Mouse (Mus musculus): ENCODE results near the gene Cfl1. TPM values are rescaled to one million over a fixed set of nuclear protein-coding genes. Genes with fewer than 3 reads are reported as not detected.

Cfl1 gene
- polyA plus RNA-seq, 2 experiments from 2014 or later = 2,749 to 2,812 TPM

- peak; percentile 89 for ATAC-seq
Measured at GRCm38 (mm10) chr19:5532520-5532919, 42.3 kb downstream of the Cfl1 start.

GRCm38 (mm10) chr19:5538786-5539185, 48.5 kb downstream of the Cfl1 start:
- ATAC-seq = no peak

GRCm38 (mm10) chr19:5543362-5543761, 53.1 kb downstream of the Cfl1 start:
- no peak for ATAC-seq

- no peak for ATAC-seq
Measured at GRCm38 (mm10) chr19:5544031-5544430, 53.8 kb downstream of the Cfl1 start.

Other genes with a start within 250 kb of the Cfl1 start
- 10 to 100 TPM; 15.7 to 16.3 TPM for gene Pacs1, start 217.3 kb upstream of the Cfl1 start, polyA plus RNA-seq (2017; shearing (Covaris generic))
- gene Sf3b2, start 195.0 kb upstream of the Cfl1 start, polyA plus RNA-seq (2017; shearing (Covaris generic)) = 100 to 1,000 TPM; 299 to 359 TPM
- gene Gal3st3, start 192.1 kb upstream of the Cfl1 start, polyA plus RNA-seq (2017; shearing (Covaris generic)) = under 1 TPM in 1 of 2 experiments, not detected in 1; 0.13 TPM
- gene Catsper1, start 154.7 kb upstream of the Cfl1 start, polyA plus RNA-seq (2017; shearing (Covaris generic)) = not detected
- gene Cst6, start 140.9 kb upstream of the Cfl1 start, polyA plus RNA-seq (2017; shearing (Covaris generic)) = 1 to 10 TPM; 7.8 to 7.9 TPM
- 10 to 100 TPM; 43.7 to 51.9 TPM for gene Eif1ad, start 123.7 kb upstream of the Cfl1 start, polyA plus RNA-seq (2017; shearing (Covaris generic))
- 100 to 1,000 TPM; 291 to 328 TPM for gene Banf1, start 123.3 kb upstream of the Cfl1 start, polyA plus RNA-seq (2017; shearing (Covaris generic))
- gene Sart1, start 101.8 kb upstream of the Cfl1 start, polyA plus RNA-seq (2017; shearing (Covaris generic)) = 10 to 100 TPM; 16.7 to 34.3 TPM
- not detected for gene Tsga10ip, start 87.9 kb upstream of the Cfl1 start, polyA plus RNA-seq (2017; shearing (Covaris generic))
- 10 to 100 TPM; 50.3 to 53.6 TPM for gene Drap1, start 65.5 kb upstream of the Cfl1 start, polyA plus RNA-seq (2017; shearing (Covaris generic))
- gene AI837181, start 65.3 kb upstream of the Cfl1 start, polyA plus RNA-seq (2017; shearing (Covaris generic)) = 10 to 100 TPM; 17.6 to 18.6 TPM
- not detected for gene Fosl1, start 42.9 kb upstream of the Cfl1 start, polyA plus RNA-seq (2017; shearing (Covaris generic))
- gene Ccdc85b, start 32.6 kb upstream of the Cfl1 start, polyA plus RNA-seq (2017; shearing (Covaris generic)) = 1 to 10 TPM; 1.1 to 1.2 TPM
- gene Fibp, start 29.8 kb upstream of the Cfl1 start, polyA plus RNA-seq (2017; shearing (Covaris generic)) = 10 to 100 TPM; 65.0 to 84.0 TPM
- 100 to 1,000 TPM; 175 to 215 TPM for gene Ctsw, start 21.9 kb upstream of the Cfl1 start, polyA plus RNA-seq (2017; shearing (Covaris generic))
- gene Efemp2, start 16.5 kb upstream of the Cfl1 start, polyA plus RNA-seq (2017; shearing (Covaris generic)) = 1 to 10 TPM; 1.5 to 1.9 TPM
- gene Mus81, start 2.1 kb upstream of the Cfl1 start, polyA plus RNA-seq (2017; shearing (Covaris generic)) = 10 to 100 TPM; 34.3 to 39.7 TPM
- gene 1700020D05Rik, start 13.3 kb downstream of the Cfl1 start, polyA plus RNA-seq (2017; shearing (Covaris generic)) = under 1 TPM; 0.33 to 0.51 TPM
- gene Snx32, start 20.1 kb downstream of the Cfl1 start, polyA plus RNA-seq (2017; shearing (Covaris generic)) = 10 to 100 TPM; 16.3 to 18.4 TPM
- not detected for gene Ovol1, start 70.2 kb downstream of the Cfl1 start, polyA plus RNA-seq (2017; shearing (Covaris generic))
- 1 to 10 TPM; 5.1 to 8.6 TPM for gene Ap5b1, start 77.6 kb downstream of the Cfl1 start, polyA plus RNA-seq (2017; shearing (Covaris generic))
- 10 to 100 TPM; 65.1 to 70.2 TPM for gene Rnaseh2c, start 111.4 kb downstream of the Cfl1 start, polyA plus RNA-seq (2017; shearing (Covaris generic))
- gene Kat5, start 119.8 kb downstream of the Cfl1 start, polyA plus RNA-seq (2017; shearing (Covaris generic)) = 10 to 100 TPM; 21.9 to 37.3 TPM
- 100 to 1,000 TPM in 1 of 2 experiments, 10 to 100 TPM in 1; 96.1 to 107 TPM for gene Rela, start 147.0 kb downstream of the Cfl1 start, polyA plus RNA-seq (2017; shearing (Covaris generic))
- gene Sipa1, start 173.3 kb downstream of the Cfl1 start, polyA plus RNA-seq (2017; shearing (Covaris generic)) = 10 to 100 TPM; 22.3 to 22.4 TPM
- 1 to 10 TPM; 7.8 to 9.2 TPM for gene Map3k11, start 198.3 kb downstream of the Cfl1 start, polyA plus RNA-seq (2017; shearing (Covaris generic))
- 10 to 100 TPM; 20.6 to 21.7 TPM for gene Pcnx3, start 198.5 kb downstream of the Cfl1 start, polyA plus RNA-seq (2017; shearing (Covaris generic))
- 1 to 10 TPM; 1.5 to 2.8 TPM for gene Kcnk7, start 213.9 kb downstream of the Cfl1 start, polyA plus RNA-seq (2017; shearing (Covaris generic))
- 10 to 100 TPM; 16.5 to 26.4 TPM for gene Ehbp1l1, start 235.9 kb downstream of the Cfl1 start, polyA plus RNA-seq (2017; shearing (Covaris generic))
- 10 to 100 TPM; 20.1 to 44.7 TPM for gene Fam89b, start 239.2 kb downstream of the Cfl1 start, polyA plus RNA-seq (2017; shearing (Covaris generic))

Data from activated CD4-positive, CD25-positive, alpha-beta regulatory T cell, adult 4 months (primary cell).